Mouse (Mus musculus): ENCODE measurements around the gene Ebf4. TPM values are rescaled to one million over a fixed set of nuclear protein-coding genes. Genes with fewer than 3 reads are reported as not detected.

Ebf4 gene
- total RNA-seq, 2 experiments from 2014 or later: 3.7 to 4.4 TPM

Other genes with a start within 250 kb of the Ebf4 start
- not detected for gene Tgm6, start 182.8 kb upstream of the Ebf4 start, total RNA-seq (2021)
- 100 to 1,000 TPM; 168 to 170 TPM for gene Snrpb, start 115.8 kb upstream of the Ebf4 start, total RNA-seq (2021)
- not detected for gene Tmc2, start 100.0 kb upstream of the Ebf4 start, total RNA-seq (2021)
- gene Nop56, start 20.7 kb upstream of the Ebf4 start, total RNA-seq (2021): 100 to 1,000 TPM; 118 to 134 TPM
- 100 to 1,000 TPM; 406 to 739 TPM for gene Idh3b, start 10.6 kb upstream of the Ebf4 start, total RNA-seq (2021)
- 1 to 10 TPM; 6.3 to 6.4 TPM for gene Cpxm1, start 102.4 kb downstream of the Ebf4 start, total RNA-seq (2021)
- not detected for gene Gm28372, start 110.1 kb downstream of the Ebf4 start, total RNA-seq (2021)
- not detected for gene 1700020A23Rik, start 110.1 kb downstream of the Ebf4 start, total RNA-seq (2021)
- not detected for gene Tmem239, start 111.3 kb downstream of the Ebf4 start, total RNA-seq (2021)
- 10 to 100 TPM; 47.9 to 71.8 TPM for gene Vps16, start 129.2 kb downstream of the Ebf4 start, total RNA-seq (2021)
- 10 to 100 TPM; 14.8 to 18.7 TPM for gene Pced1a, start 129.5 kb downstream of the Ebf4 start, total RNA-seq (2021)
- 100 to 1,000 TPM; 105 to 131 TPM for gene Ptpra, start 155.1 kb downstream of the Ebf4 start, total RNA-seq (2021)